Mouse (Mus musculus) hindbrain, postnatal 0 days (tissue): Measurements from ENCODE around the gene Fryl. TPM values are rescaled to one million over a fixed set of nuclear protein-coding genes. Genes with fewer than 3 reads are reported as not detected.

Experiments
- ATAC-seq: fragments of 200-750 bp; cut with Nextera tagmentation; 2 replicates; pipeline ENCODE4 v1.8.0; 2017; ENCODE audit warnings: mild to moderate bottlenecking, moderate TSS enrichment, moderate library complexity
- DNase-seq: peaks from one replicate; pipeline ENCODE4 v3.0.0-alpha.2; 2015; ENCODE audit warnings: low spot score
- H3K27ac ChIP-seq: fragments of 300-500 bp; sonication (generic); 2 replicates; pipeline ENCODE4 v1.5.1; 2014; ENCODE audit warnings: mild to moderate bottlenecking
- H3K27me3 ChIP-seq: fragments of 300-500 bp; sonication (generic); 2 replicates; pipeline ENCODE4 v1.6.1; 2014; ENCODE audit warnings: low read length, mixed read lengths; ENCODE audit not compliant: insufficient read depth
- H3K36me3 ChIP-seq: fragments of 300-500 bp; sonication (generic); 2 replicates; pipeline ENCODE4 v1.6.1; 2014; ENCODE audit warnings: low read length, mixed read lengths; ENCODE audit not compliant: insufficient read depth
- H3K4me1 ChIP-seq: fragments of 300-500 bp; sonication (generic); 2 replicates; pipeline ENCODE4 v1.6.1; 2014; ENCODE audit warnings: antibody characterized with exemption, low read length, mixed read lengths; ENCODE audit not compliant: insufficient read depth
- H3K4me2 ChIP-seq: fragments of 300-500 bp; sonication (generic); 2 replicates; pipeline ENCODE4 v1.6.1; 2014; ENCODE audit warnings: low read depth, mild to moderate bottlenecking, low read length, moderate library complexity, mixed read lengths
- H3K4me3 ChIP-seq: fragments of 300-500 bp; sonication (generic); 2 replicates; pipeline ENCODE4 v1.5.1; 2014; ENCODE audit warnings: low read length
- H3K9ac ChIP-seq: fragments of 300-500 bp; sonication (generic); replicated peaks from 2 replicates; pipeline ENCODE4 v1.6.1; 2014; ENCODE audit warnings: mild to moderate bottlenecking, low read length, moderate library complexity, mixed read lengths
- H3K9me3 ChIP-seq: fragments of 300-500 bp; sonication (generic); 2 replicates; pipeline ENCODE4 v1.6.1; 2016; ENCODE audit warnings: low read length, mixed read lengths
- CTCF ChIP-seq: IDR thresholded peaks from 2 replicates; pipeline ENCODE4 v1.5.1; 2016; ENCODE audit warnings: antibody characterized with exemption, control low read depth, low read depth
- whole genome bisulfite sequencing: fragments of 180-500 bp; shearing (Covaris S2); extraction: QIAGEN DNeasy Blood & Tissue Kit; methylation state at CpG from one replicate; pipeline ENCODE4 v1.1.7; 2014; 5-methylcytosine and 5-hydroxymethylcytosine counted together
- polyA plus RNA-seq: library from polyadenylated mRNA; unstranded; fragments of >200 nt; fragmentation: Nextera tagmentation; extraction: Ambion mirVana; gene quantifications from 2 replicates; pipeline ENCODE4 v1.2.1, GENCODE M21; 2015
- total RNA-seq: library from RNA; depleted of rRNA; stranded (reverse); fragments of >200 nt; gene quantifications from 2 replicates; pipeline ENCODE4 v1.2.3, GENCODE M21; 2014

The Fryl gene
- total and polyA plus RNA-seq, 2 experiments from 2014 or later = 20.5 to 69.4 TPM

DNA sequence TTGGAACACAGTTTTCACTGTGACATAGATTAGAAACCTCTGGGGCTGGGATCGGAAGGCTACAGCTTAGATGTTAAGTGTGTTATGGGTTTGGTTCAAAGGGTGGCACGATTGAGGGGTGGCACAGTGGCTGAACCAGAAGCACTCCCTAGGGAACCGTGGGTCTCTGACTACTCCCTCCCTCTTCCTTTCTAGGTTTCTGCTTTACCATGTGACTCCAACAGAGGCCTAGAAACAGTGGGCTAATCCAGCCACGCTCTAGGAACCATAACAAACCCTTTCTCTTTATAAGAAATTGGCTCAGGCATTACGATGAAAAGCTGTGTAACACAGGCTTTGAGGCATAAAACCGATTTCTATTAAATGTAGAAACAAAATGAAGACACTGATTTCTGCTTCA is 98.9 kb downstream of the Fryl start:
- H3K4me1 ChIP-seq = no peaks in the 10 kb centered on the region
- no peaks in the 10 kb centered on the region for H3K36me3 ChIP-seq
- no peaks in the 10 kb centered on the region for H3K9me3 ChIP-seq
- no peaks in the 10 kb centered on the region for H3K27me3 ChIP-seq
- H3K27ac ChIP-seq = no peak overlapping the region
- TF ChIP-seq CTCF = no peak
- H3K9ac ChIP-seq = no peak overlapping the region
- H3K4me2 ChIP-seq = no peak overlapping the region
- 72% methylated on average over 6 of the region's 6 CpGs for WGBS
- no peak for ATAC-seq
- no peak for DNase-seq
- H3K4me3 ChIP-seq = no peak overlapping the region

DNA sequence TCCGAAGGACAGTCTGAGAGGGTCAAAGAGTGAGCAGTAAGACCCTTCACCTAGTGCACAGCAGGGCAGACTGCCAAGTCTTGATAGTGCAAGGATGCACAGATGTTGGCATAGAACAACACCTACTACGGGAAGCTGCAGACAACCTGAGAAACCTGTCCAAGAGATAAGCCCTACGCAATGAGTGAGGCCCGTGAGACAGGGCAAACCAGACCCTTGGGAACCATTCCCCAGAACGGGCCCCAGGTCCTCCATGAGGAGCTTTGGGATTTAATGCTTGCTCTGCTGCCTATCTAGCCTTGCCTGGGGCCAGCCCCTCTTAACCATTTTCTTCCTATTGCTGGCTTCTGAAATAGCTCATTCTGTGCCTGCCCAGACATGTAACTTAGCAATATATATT is 99.4 kb downstream of the Fryl start:
- ATAC-seq (no peak), DNase-seq (no peak)
- no peak overlapping the region for H3K4me3 ChIP-seq
- no peaks in the 10 kb centered on the region for H3K4me1 ChIP-seq
- H3K27me3 ChIP-seq = no peaks in the 10 kb centered on the region
- H3K4me2 ChIP-seq = no peak overlapping the region
- H3K9ac ChIP-seq = no peak overlapping the region
- no peaks in the 10 kb centered on the region for H3K36me3 ChIP-seq
- TF ChIP-seq CTCF = no peak
- no peaks in the 10 kb centered on the region for H3K9me3 ChIP-seq
- 72% methylated on average over 5 of the region's 5 CpGs for WGBS
- no peak overlapping the region for H3K27ac ChIP-seq

DNA sequence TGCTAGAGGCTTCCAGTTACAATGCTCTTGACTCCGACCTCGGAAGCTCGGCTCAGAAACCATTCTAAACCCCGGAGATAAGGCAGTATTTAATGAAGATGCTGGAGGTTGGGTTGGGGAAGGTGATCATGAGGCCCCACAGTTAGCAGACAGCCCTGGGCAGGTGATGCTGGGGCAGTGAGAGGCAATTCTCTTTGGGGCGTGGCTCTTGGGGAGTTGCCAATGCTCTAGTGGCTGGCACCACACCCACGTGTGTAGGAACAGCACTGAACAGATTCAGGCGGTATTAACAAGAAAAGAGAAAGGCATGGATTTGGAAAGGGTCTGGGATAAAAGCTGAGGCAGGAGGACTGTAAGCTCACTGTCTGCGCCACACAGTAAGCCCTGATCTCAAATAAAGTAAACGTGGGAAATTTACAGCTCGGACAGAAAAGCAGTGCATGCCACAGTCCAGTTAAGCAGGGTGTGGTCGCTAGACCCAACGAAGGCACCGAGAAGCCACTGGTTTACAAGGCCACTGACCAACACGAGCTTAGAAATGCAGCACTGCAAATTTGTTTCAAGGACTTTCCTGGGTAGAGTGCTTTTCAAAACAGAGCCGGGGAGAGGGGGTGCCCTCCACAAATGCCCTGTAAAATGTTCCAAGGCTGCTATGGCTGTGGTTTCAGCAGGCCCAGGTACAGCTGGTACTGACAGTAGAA is 100.0 kb downstream of the Fryl start:
- TF ChIP-seq CTCF = no peak
- H3K27me3 ChIP-seq = no peaks in the 10 kb centered on the region
- no peaks in the 10 kb centered on the region for H3K36me3 ChIP-seq
- DNase-seq = no peak
- no peak overlapping the region for H3K4me3 ChIP-seq
- no peak overlapping the region for H3K9ac ChIP-seq
- no peak for ATAC-seq
- no peak overlapping the region for H3K4me2 ChIP-seq
- H3K9me3 ChIP-seq = no peaks in the 10 kb centered on the region
- H3K27ac ChIP-seq = no peak overlapping the region
- WGBS = 87% methylated on average over 15 of the region's 15 CpGs
- H3K4me1 ChIP-seq = no peaks in the 10 kb centered on the region

DNA sequence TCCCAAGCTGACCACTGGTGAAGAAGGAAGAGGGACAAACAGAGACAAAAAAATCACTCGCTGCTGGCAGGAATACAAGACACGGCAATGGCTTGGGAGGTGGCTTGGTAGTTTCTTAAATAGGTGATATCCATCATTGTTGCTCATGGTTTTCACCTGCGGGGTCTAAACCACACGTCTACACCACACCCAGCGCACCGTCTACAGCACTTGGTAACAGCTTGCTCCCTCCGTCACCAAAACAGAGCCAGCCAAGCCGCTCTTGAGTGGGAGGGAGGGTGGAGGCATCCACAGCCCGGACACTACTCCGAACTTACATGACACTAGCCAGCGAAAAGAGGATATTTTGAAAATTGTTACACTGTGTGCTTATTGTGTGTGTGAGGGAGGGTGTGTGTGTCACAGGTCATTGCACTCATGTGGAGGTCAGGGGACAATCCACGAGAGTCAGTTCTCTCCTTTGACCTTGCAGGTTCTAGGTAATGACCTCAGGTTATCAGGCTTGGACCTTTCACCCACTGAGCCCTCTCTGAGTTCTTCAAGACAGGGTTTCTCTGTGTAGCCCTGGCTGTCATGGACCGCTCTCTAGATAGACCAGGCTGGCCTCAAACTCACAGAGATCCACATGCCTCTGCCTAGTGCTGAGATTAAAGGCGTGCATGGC is 102.5 kb downstream of the Fryl start:
- Histone ChIP-seq H3K9ac (no peak overlapping the region), H3K27me3 (no peaks in the 10 kb centered on the region), H3K36me3 (no peaks in the 10 kb centered on the region), H3K9me3 (no peaks in the 10 kb centered on the region), H3K4me1 (no peaks in the 10 kb centered on the region), H3K4me2 (no peak overlapping the region), H3K27ac (no peak overlapping the region), H3K4me3 (no peak overlapping the region)
- no peak for ATAC-seq
- no peak for DNase-seq
- 92% methylated on average over 14 of the region's 14 CpGs for WGBS
- TF ChIP-seq CTCF = no peak

DNA sequence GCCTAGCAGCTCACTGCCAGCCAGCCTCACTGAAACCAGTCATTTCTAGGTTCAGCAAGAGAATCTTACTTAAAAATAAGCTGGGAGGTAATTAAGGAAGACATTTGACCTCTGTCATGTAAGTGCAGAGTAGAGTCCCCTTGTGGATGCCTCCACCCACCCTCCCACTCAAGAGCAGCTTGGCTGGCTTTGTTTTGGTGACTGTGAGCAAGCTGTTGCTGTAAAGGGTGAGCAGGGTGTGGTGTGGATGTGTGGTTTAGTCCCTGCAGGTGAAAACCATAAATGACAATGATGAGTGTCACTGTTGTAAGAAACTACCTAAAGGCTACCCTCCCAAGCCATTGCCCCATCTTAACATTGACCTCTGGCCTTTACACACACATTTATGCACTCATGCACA is 104.2 kb downstream of the Fryl start:
- DNase-seq (no peak), ATAC-seq (no peak)
- no peak overlapping the region for H3K4me3 ChIP-seq
- no peaks in the 10 kb centered on the region for H3K27me3 ChIP-seq
- no peaks in the 10 kb centered on the region; the same call in 1 of the 2 replicates for H3K36me3 ChIP-seq
- no peak overlapping the region for H3K4me2 ChIP-seq
- H3K27ac ChIP-seq = no peak overlapping the region
- no peaks in the 10 kb centered on the region for H3K9me3 ChIP-seq
- H3K4me1 ChIP-seq = no peaks in the 10 kb centered on the region
- TF ChIP-seq CTCF = no peak
- no peak overlapping the region for H3K9ac ChIP-seq

DNA sequence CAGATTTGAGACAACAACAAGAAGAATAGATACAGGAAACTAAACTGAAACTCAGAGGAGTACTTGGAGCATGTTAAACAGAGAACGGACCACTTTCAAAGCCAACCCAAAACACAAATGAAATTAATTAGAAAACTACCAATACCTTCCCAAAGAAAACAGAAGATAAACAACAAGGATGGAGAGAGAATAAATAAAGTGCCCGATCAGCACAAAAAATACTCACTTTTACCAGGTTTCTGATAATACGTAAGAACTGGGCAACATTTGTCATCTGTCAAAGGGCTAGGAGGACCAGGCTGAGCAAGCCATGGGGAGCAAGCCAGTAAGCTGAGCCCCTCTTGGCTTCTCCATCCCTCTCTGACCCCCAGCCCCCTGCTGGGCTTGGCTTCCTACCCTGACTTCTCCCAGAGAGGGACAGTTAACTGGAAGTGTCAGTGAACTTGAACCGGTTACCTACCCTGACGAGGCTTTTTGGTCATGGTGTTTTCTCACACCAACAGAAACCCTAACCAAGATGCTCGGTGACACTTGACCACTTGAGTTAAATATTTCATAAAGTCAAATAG is 105.5 kb downstream of the Fryl start:
- H3K4me3 ChIP-seq = no peak overlapping the region
- H3K9me3 ChIP-seq = no peaks in the 10 kb centered on the region
- no peaks in the 10 kb centered on the region for H3K27me3 ChIP-seq
- WGBS = 76% methylated on average over 6 of the region's 6 CpGs
- ATAC-seq (no peak), DNase-seq (no peak)
- no peaks in the 10 kb centered on the region for H3K4me1 ChIP-seq
- H3K27ac ChIP-seq = no peak overlapping the region
- no peak overlapping the region for H3K4me2 ChIP-seq
- peaks cover 8% of the 10 kb centered on the region; the same call in 1 of the 2 replicates for H3K36me3 ChIP-seq
- H3K9ac ChIP-seq = no peak overlapping the region
- no peak for TF ChIP-seq CTCF

DNA sequence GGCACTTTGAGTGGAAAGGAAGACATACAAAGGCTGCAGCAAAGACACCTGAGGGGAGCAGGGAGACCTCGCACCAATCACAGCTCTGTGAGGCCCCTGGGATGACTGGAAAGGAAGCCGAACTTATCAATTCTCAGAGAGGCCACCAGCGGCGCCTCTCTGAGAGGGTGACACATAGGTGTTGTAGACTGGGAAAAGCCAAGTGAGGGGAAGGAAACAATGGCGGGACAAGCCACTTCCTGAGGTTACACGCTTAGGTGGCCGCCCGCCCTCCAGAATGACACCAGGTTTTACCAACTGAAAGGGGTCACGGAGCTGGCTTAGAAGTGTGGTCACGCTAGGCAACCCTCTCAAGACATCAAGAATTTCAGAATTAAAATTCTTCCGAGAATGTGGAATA is 111.4 kb downstream of the Fryl start:
- 94% methylated on average over 11 of the region's 11 CpGs for WGBS
- no peak for DNase-seq
- no peak for TF ChIP-seq CTCF

More for the DNA sequence above, 111.4 kb downstream of the Fryl start:
- H3K27me3 ChIP-seq = no peaks in the 10 kb centered on the region
- H3K27ac ChIP-seq = no peak overlapping the region
- ATAC-seq = no peak
- peaks cover 8% of the 10 kb centered on the region; the same call in 1 of the 2 replicates for H3K36me3 ChIP-seq
- H3K9me3 ChIP-seq = no peaks in the 10 kb centered on the region
- H3K4me1 ChIP-seq = no peaks in the 10 kb centered on the region
- H3K9ac ChIP-seq = no peak overlapping the region
- H3K4me3 ChIP-seq = no peak overlapping the region
- no peak overlapping the region for H3K4me2 ChIP-seq
